Mouse (Mus musculus) stomach, embryonic 16.5 days (tissue): Measurements from ENCODE around the gene Cdh4. TPM values are rescaled to one million over a fixed set of nuclear protein-coding genes. Genes with fewer than 3 reads are reported as not detected.

Experiments used
- ATAC-seq: fragments of 200-750 bp; cut with Nextera tagmentation; 2 replicates; pipeline ENCODE4 v1.8.0; 2017; ENCODE audit warnings: moderate number of reproducible peaks, moderate TSS enrichment; ENCODE audit not compliant: insufficient read depth, low FRiP score
- H3K27ac ChIP-seq: fragments of 300-500 bp; sonication (generic); 2 replicates; pipeline ENCODE4 v1.5.1; 2014; ENCODE audit warnings: low read length
- H3K27me3 ChIP-seq: fragments of 300-500 bp; sonication (generic); 2 replicates; pipeline ENCODE4 v1.6.1; 2014; ENCODE audit warnings: low read length, control low read depth, mixed read lengths; ENCODE audit not compliant: control insufficient read depth, insufficient read depth
- H3K36me3 ChIP-seq: fragments of 300-500 bp; sonication (generic); 2 replicates; pipeline ENCODE4 v1.6.1; 2014; ENCODE audit warnings: low read length; ENCODE audit not compliant: control insufficient read depth, insufficient read depth
- H3K4me1 ChIP-seq: fragments of 300-500 bp; sonication (generic); 2 replicates; pipeline ENCODE4 v1.6.1; 2014; ENCODE audit warnings: low read length, control low read depth, mixed read lengths; ENCODE audit not compliant: control insufficient read depth, insufficient read depth
- H3K4me2 ChIP-seq: fragments of 300-500 bp; sonication (generic); 2 replicates; pipeline ENCODE4 v1.6.1; 2014; ENCODE audit warnings: low read depth, low read length, mixed read lengths
- H3K4me3 ChIP-seq: fragments of 300-500 bp; sonication (generic); replicated peaks from 2 replicates; pipeline ENCODE4 v1.5.1; 2014; ENCODE audit warnings: mild to moderate bottlenecking, low read length
- H3K9ac ChIP-seq: fragments of 300-500 bp; sonication (generic); 2 replicates; pipeline ENCODE4 v1.6.1; 2014; ENCODE audit warnings: low read length
- H3K9me3 ChIP-seq: fragments of 300-500 bp; sonication (generic); replicated peaks from 2 replicates; pipeline ENCODE4 v1.6.1; 2016; ENCODE audit warnings: low read length, control low read depth; ENCODE audit not compliant: control insufficient read depth
- WGBS: fragments of 180-500 bp; shearing (Covaris S2); extraction: QIAGEN DNeasy Blood & Tissue Kit; methylation state at CpG from one replicate; pipeline ENCODE4 v1.1.7; 2014; 5-methylcytosine and 5-hydroxymethylcytosine counted together
- polyA plus RNA-seq: library from polyadenylated mRNA; unstranded; fragments of >200 nt; fragmentation: Nextera tagmentation; extraction: Ambion mirVana; gene quantifications from 2 replicates; pipeline ENCODE4 v1.2.1, GENCODE M21; 2015

The Cdh4 gene
- polyA plus RNA-seq, 1 experiment from 2014 or later, result 4.4 TPM

DNA sequence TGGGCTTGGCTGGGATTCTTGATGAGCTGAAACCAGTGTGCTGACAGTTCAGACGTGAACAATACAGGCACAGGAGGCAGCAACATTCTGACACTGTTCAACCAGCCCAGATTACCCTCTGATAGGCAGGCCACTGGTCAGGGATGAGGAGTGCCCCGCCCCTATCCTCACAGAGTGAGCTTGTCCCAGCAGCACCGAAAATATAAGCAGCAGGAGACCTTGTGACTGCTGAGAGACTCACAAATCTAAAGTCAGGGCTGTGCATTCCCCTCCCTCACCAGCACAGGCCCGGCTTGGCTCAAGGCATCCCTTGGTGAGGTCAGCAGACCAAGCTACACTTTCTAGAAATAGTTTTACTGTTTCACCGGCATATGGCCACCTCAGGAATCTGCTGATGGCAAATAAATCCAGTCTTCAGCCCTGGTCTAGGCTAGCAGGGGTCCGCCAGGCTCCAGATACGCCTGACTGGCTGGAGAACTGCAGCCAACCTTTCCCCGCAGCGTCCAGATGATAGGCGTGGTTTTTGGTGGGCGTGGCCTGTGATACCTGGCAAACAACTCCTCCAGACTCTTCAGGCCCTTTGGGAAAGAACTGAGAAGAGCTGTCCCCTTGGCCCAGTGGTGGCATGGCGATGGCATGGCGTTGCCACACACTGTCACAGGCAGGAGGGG, 332.3 kb downstream of the Cdh4 start:
- no peak overlapping the region for H3K27ac ChIP-seq
- 19% methylated on average over 13 of the region's 13 CpGs for WGBS
- H3K9ac ChIP-seq, result no peak overlapping the region
- ATAC-seq, result 0 out of 2 replicates have a peak, but pooled peaks have one; percentile 21
- no peak overlapping the region for H3K4me2 ChIP-seq
- no peaks in the 10 kb centered on the region for H3K27me3 ChIP-seq
- no peak overlapping the region for H3K4me3 ChIP-seq
- peaks cover 3% of the 10 kb centered on the region for H3K4me1 ChIP-seq
- no peaks in the 10 kb centered on the region for H3K36me3 ChIP-seq
- no peaks in the 10 kb centered on the region for H3K9me3 ChIP-seq

DNA sequence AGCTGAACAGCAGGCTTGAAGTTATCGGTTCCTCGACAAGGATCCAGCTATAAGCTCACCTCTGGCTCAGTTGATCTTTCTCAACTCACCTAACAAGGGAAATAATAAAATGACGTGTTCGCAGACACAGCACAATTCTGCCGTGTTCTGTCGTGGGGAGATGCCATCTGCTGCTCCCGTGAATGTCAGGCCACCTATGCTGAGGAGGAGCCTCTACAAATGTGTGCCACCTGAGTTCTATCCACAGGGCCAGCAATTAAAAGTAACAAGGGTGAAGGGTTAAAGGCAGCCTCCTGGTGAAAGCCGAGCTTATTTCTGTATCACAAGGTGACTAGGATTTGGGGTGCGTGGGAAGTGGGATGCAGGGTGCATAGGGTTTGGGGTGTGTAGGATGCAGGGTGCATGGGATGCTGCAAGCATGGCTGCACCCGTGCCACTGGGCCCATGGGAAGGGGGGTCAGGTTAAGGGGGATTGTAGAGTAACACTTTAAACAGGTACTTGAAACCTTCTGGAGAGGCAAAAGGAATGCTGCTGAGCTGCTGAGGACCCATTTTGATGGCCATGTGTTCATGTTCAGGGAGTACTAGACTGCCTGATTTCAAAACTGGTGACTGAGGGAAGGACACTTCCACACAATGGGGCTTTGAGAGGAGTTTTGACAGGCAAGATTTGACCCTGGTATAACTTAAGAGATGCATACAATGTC, 333.9 kb downstream of the Cdh4 start:
- Histone ChIP-seq H3K9me3 (no peaks in the 10 kb centered on the region), H3K27me3 (no peaks in the 10 kb centered on the region), H3K4me2 (no peak overlapping the region), H3K4me1 (no peaks in the 10 kb centered on the region), H3K36me3 (no peaks in the 10 kb centered on the region), H3K9ac (no peak overlapping the region), H3K27ac (no peak overlapping the region), H3K4me3 (no peak overlapping the region)
- no peak for ATAC-seq
- WGBS, result 78% methylated on average over 10 of the region's 10 CpGs

GRCm38 (mm10) chr2:179779266-179779665, 337.0 kb downstream of the Cdh4 start:
- H3K27ac ChIP-seq, result no peak overlapping the region
- H3K4me3 ChIP-seq, result no peak overlapping the region
- H3K36me3 ChIP-seq, result no peaks in the 10 kb centered on the region
- H3K4me2 ChIP-seq, result no peak overlapping the region
- 57% methylated on average over 9 of the region's 9 CpGs for WGBS
- H3K9me3 ChIP-seq, result no peaks in the 10 kb centered on the region
- no peak overlapping the region for H3K9ac ChIP-seq
- no peaks in the 10 kb centered on the region for H3K27me3 ChIP-seq
- H3K4me1 ChIP-seq, result no peaks in the 10 kb centered on the region
- ATAC-seq, result no peak

GRCm38 (mm10) chr2:179780961-179781360, 338.7 kb downstream of the Cdh4 start:
- H3K27me3 ChIP-seq, result no peaks in the 10 kb centered on the region
- H3K27ac ChIP-seq, result no peak overlapping the region
- H3K36me3 ChIP-seq, result no peaks in the 10 kb centered on the region
- H3K4me2 ChIP-seq, result no peak overlapping the region
- H3K9ac ChIP-seq, result no peak overlapping the region
- 54% methylated on average over 4 of the region's 4 CpGs for WGBS
- H3K4me3 ChIP-seq, result no peak overlapping the region
- no peaks in the 10 kb centered on the region for H3K4me1 ChIP-seq
- H3K9me3 ChIP-seq, result no peaks in the 10 kb centered on the region
- no peak for ATAC-seq

DNA sequence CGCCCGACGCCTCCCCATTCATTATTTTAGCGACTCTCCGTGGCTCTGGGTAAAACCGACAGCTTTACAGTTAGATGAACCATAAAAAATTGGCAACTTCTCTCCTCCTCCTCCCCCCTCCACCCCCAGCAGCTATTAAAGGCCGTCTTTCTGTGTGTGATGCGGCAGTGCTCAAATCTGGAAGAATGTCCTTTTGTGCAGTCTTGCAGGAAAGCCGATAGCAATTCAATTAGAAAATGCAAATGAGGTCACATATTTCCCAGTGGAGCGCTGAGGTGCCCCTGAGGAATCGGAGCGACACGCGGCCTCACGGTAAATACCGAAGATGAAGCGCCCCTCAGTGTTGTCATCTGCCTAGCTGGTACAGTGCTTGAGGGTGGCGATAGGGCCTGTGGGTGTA, 345.0 kb downstream of the Cdh4 start:
- Histone ChIP-seq H3K4me1 (no peaks in the 10 kb centered on the region), H3K9me3 (no peaks in the 10 kb centered on the region), H3K27me3 (no peaks in the 10 kb centered on the region), H3K4me2 (no peak overlapping the region), H3K4me3 (no peak overlapping the region), H3K27ac (no peak overlapping the region), H3K9ac (no peak overlapping the region), H3K36me3 (no peaks in the 10 kb centered on the region)
- no peak for ATAC-seq
- WGBS, result 72% methylated on average over 18 of the region's 18 CpGs

- ATAC-seq, result no peak
- 76% methylated on average over 4 of the region's 5 CpGs for WGBS
Measured at GRCm38 (mm10) chr2:179787797-179788196, 345.6 kb downstream of the Cdh4 start.

GRCm38 (mm10) chr2:179790684-179791083, 348.5 kb downstream of the Cdh4 start:
- 45% methylated on average over 3 of the region's 3 CpGs for WGBS
- Histone ChIP-seq H3K27me3 (no peaks in the 10 kb centered on the region), H3K4me1 (no peaks in the 10 kb centered on the region), H3K9me3 (no peaks in the 10 kb centered on the region), H3K9ac (no peak overlapping the region), H3K27ac (no peak overlapping the region), H3K4me2 (no peak overlapping the region), H3K36me3 (no peaks in the 10 kb centered on the region), H3K4me3 (no peak overlapping the region)
- no peak for ATAC-seq

More at GRCm38 (mm10) chr2:179787797-179788196, 345.6 kb downstream of the Cdh4 start:
- no peak overlapping the region for H3K4me2 ChIP-seq
- no peak overlapping the region for H3K9ac ChIP-seq
- no peaks in the 10 kb centered on the region for H3K36me3 ChIP-seq
- H3K27me3 ChIP-seq, result no peaks in the 10 kb centered on the region
- H3K4me1 ChIP-seq, result no peaks in the 10 kb centered on the region
- no peak overlapping the region for H3K27ac ChIP-seq
- H3K9me3 ChIP-seq, result no peaks in the 10 kb centered on the region
- no peak overlapping the region for H3K4me3 ChIP-seq

DNA sequence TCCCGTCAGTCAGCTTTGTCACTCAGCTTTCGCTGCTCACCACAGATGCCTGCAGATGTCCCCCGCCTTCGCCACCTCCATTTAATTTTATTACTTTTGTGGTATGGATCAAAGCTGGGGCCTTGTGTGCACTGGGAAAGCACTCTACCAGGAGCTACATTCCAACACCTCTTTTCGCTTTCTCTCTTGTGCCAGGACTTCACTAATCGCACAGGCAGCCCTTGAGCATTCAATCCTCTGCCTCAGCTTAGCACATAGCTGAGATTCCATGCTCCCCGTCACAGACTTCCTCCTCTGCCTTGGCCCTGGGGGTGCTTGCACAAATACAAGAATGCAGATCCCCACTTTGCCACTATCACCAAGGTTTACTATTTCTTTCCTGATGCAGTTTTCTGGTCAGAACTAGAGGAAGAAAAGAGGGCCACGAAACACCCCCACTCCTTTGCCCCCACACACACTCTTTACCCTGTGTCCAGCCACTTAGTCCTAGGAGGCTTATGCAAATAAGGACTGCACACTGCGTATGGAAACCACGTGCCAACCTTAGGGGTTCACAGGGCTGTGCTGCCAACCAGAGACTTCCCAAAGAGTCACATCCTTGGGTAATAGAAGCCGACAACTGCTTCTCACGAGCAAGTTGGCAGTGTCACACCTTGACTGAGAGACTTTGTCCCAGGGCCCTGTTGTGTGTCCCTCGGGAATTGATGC, 350.3 kb downstream of the Cdh4 start:
- Histone ChIP-seq H3K9me3 (no peaks in the 10 kb centered on the region), H3K4me3 (no peak overlapping the region), H3K27ac (no peak overlapping the region), H3K27me3 (no peaks in the 10 kb centered on the region), H3K4me1 (no peaks in the 10 kb centered on the region), H3K9ac (no peak overlapping the region), H3K36me3 (no peaks in the 10 kb centered on the region), H3K4me2 (no peak overlapping the region)
- ATAC-seq, result no peak
- WGBS, result 53% methylated on average over 13 of the region's 13 CpGs

- H3K4me1 ChIP-seq, result no peaks in the 10 kb centered on the region
- H3K36me3 ChIP-seq, result no peaks in the 10 kb centered on the region
- WGBS, result 67% methylated on average over 1 of the region's 1 CpGs
- no peak overlapping the region for H3K4me2 ChIP-seq
- no peaks in the 10 kb centered on the region for H3K27me3 ChIP-seq
- no peak for ATAC-seq
- no peaks in the 10 kb centered on the region for H3K9me3 ChIP-seq
- no peak overlapping the region for H3K4me3 ChIP-seq
- no peak overlapping the region for H3K27ac ChIP-seq
- H3K9ac ChIP-seq, result no peak overlapping the region
Measured at GRCm38 (mm10) chr2:179794354-179794753, 352.1 kb downstream of the Cdh4 start.
